In the genomic region with DNA sequence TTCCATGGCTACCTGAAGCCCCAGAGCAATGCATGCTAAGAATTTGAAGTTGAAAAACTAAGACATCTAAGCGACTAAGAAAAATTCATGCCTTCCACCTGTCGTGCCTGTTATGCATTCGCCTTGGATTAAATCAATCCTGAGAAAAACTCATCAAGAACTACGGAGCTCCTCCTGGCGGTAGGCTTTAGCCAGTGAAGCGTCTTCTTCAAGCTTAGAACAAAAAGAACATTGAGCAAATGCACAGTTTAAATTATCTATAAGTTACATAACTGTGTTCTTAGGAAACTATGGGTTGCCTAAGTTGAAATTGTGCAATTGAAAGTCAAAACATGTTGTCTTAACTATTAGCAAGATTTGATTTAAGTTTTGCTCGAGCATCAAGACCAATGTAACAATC, we compare ENCODE assay signal across 9 mouse cellular contexts.
DNase-seq lines count a peak whose midpoint lies in the region; ATAC-seq and TF ChIP-seq lines count a peak whose summit lies in the region.
"Had no signal": no experiment of that assay in that cellular context is flagged by ENCODE, and none has a peak within 500 bp of the region (broad histone marks: within the 10 kb centered on the region; RNA-seq: fewer than 3 reads in every experiment).

No protein-coding gene starts in this region.

- no peaks in the 10 kb centered on the region for H3K79me2 ChIP-seq in MEL (ENCODE audit: control insufficient read depth, insufficient read depth, low read length, poor library complexity)

- TF ChIP-seq RAD21 in MEL (IDR thresholded peaks at IDR 0.05; ENCODE audit: low read depth, low read length), result peak; percentile 5; the same call in 1 of the 2 replicates

- no peak for TF ChIP-seq EP300 in MEL (IDR thresholded peaks at IDR 0.05; ENCODE audit: low read depth in 1 of 2, low read length in 2 of 2)

- intact Hi-C loops in left cerebral cortex, postnatal 25 days (cut with DNase I), result loop anchor here (2.0 to 5.0 kb wide), 2 partner anchors 926 to 1542 kb away; no protein-coding TSS in a partner anchor

- DNase-seq in MEL (ENCODE audit: low read depth, low spot score), result peak; percentile 3
- DNase-seq in cerebellum, postnatal 10 days, result peak; percentile 75 to 79
- peak; percentile 45 to 69 for DNase-seq in frontal cortex, postnatal 14 days (ENCODE audit: low spot score in 2 of 2)
- DNase-seq in left cerebral cortex, postnatal 25 days (ENCODE audit: low spot score in 2 of 2), result peak; percentile 69 to 87
- DNase-seq in B cell, adult 2 months, result no peak
- DNase-seq in thymus, postnatal 14 days, result no peak

- 19% methylated on average over 7 of the region's 7 CpGs for WGBS in intestine, postnatal 0 days
- WGBS in intestine, embryonic 15.5 days, result 23% methylated on average over 7 of the region's 7 CpGs

- no peaks in the 10 kb centered on the region for H3K27me3 ChIP-seq in intestine, postnatal 0 days (replicated peaks; ENCODE audit: control insufficient read depth, insufficient read depth, low read length)
- H3K27me3 ChIP-seq in intestine, embryonic 15.5 days (replicated peaks), result no peaks in the 10 kb centered on the region
- no peaks in the 10 kb centered on the region for H3K27me3 ChIP-seq in MEL (ENCODE audit: control insufficient read depth in 1 of 2, insufficient read depth in 2 of 2, low read length in 2 of 2)
- H3K27me3 ChIP-seq: hindbrain, embryonic 15.5 days had no signal

- no peak overlapping the region for H3K27ac ChIP-seq in intestine, postnatal 0 days (ENCODE audit: low read depth, low read length)
- no peak overlapping the region for H3K27ac ChIP-seq in intestine, embryonic 15.5 days
- no peak overlapping the region for H3K27ac ChIP-seq in MEL (ENCODE audit: control insufficient read depth, low read depth, low read length)
- H3K27ac ChIP-seq: hindbrain, embryonic 15.5 days had no signal

- H3K4me3 ChIP-seq in intestine, postnatal 0 days (ENCODE audit: low read depth, low read length), result no peak overlapping the region
- no peak overlapping the region for H3K4me3 ChIP-seq in intestine, embryonic 15.5 days (replicated peaks)
- no peak overlapping the region for H3K4me3 ChIP-seq in MEL (ENCODE audit: control insufficient read depth in 1 of 2, insufficient read depth in 1 of 2, low read depth in 2 of 2, low read length in 2 of 2)
- H3K4me3 ChIP-seq: hindbrain, embryonic 15.5 days had no signal

- no peak for TF ChIP-seq POLR2A in MEL (IDR thresholded peaks at IDR 0.05; ENCODE audit: control insufficient read depth in 1 of 2, insufficient read depth in 1 of 2, low read depth in 1 of 2, low read length in 2 of 2, poor library complexity in 1 of 2)

- no peaks in the 10 kb centered on the region for H3K4me1 ChIP-seq in intestine, postnatal 0 days (replicated peaks; ENCODE audit: control insufficient read depth, insufficient read depth, low read length)
- H3K4me1 ChIP-seq in intestine, embryonic 15.5 days (replicated peaks), result no peaks in the 10 kb centered on the region
- no peaks in the 10 kb centered on the region for H3K4me1 ChIP-seq in MEL (ENCODE audit: control insufficient read depth in 1 of 2, insufficient read depth in 2 of 2, low read length in 2 of 2)
- H3K4me1 ChIP-seq: hindbrain, embryonic 15.5 days had no signal

- H3K4me2 ChIP-seq in intestine, postnatal 0 days (replicated peaks; ENCODE audit: low read depth), result no peak overlapping the region
- H3K4me2 ChIP-seq in intestine, embryonic 15.5 days (replicated peaks), result no peak overlapping the region
- H3K4me2 ChIP-seq: hindbrain, embryonic 15.5 days had no signal

- no peak overlapping the region for H3K9ac ChIP-seq in intestine, postnatal 0 days (ENCODE audit: low read depth, low read length)
- no peak overlapping the region for H3K9ac ChIP-seq in intestine, embryonic 15.5 days
- H3K9ac ChIP-seq in MEL (ENCODE audit: control insufficient read depth, low read depth, low read length, poor library complexity, severe bottlenecking), result no peak overlapping the region
- H3K9ac ChIP-seq: hindbrain, embryonic 15.5 days had no signal

- H3K9me3 ChIP-seq in intestine, postnatal 0 days (ENCODE audit: control insufficient read depth), result no peaks in the 10 kb centered on the region
- no peaks in the 10 kb centered on the region for H3K9me3 ChIP-seq in intestine, embryonic 15.5 days
- H3K9me3 ChIP-seq in MEL (replicated peaks; ENCODE audit: insufficient read depth, low read length), result no peaks in the 10 kb centered on the region
- H3K9me3 ChIP-seq: hindbrain, embryonic 15.5 days had no signal

- ATAC-seq in intestine, postnatal 0 days, result no peak
- ATAC-seq in intestine, embryonic 15.5 days, result no peak

- peak; percentile 70 for TF ChIP-seq CTCF in intestine, postnatal 0 days (IDR thresholded peaks at IDR 0.05; ENCODE audit: low read depth)
- no peak; a peak in 1 of 6 replicates for TF ChIP-seq CTCF in MEL (IDR thresholded peaks at IDR 0.05 in 2 of 3, conservative IDR thresholded peaks at IDR 0.05 in 1 of 3; ENCODE audit: control insufficient read depth in 1 of 3, insufficient read depth in 1 of 3, low read depth in 2 of 3, low read length in 3 of 3, poor library complexity in 1 of 3, severe bottlenecking in 1 of 3)

- H3K36me3 ChIP-seq in intestine, postnatal 0 days (ENCODE audit: control insufficient read depth, insufficient read depth), result no peaks in the 10 kb centered on the region
- no peaks in the 10 kb centered on the region for H3K36me3 ChIP-seq in intestine, embryonic 15.5 days
- H3K36me3 ChIP-seq in MEL (ENCODE audit: control insufficient read depth in 1 of 2, insufficient read depth in 2 of 2, low read length in 2 of 2), result no peaks in the 10 kb centered on the region
- H3K36me3 ChIP-seq: hindbrain, embryonic 15.5 days had no signal

TF ChIP-seq in MEL, 35 proteins besides CTCF, POLR2A, EP300 and RAD21:
- TF ChIP-seq ZKSCAN1 (IDR thresholded peaks at IDR 0.05; ENCODE audit: low read depth, low read length) (no peak), POLR2AphosphoS5 (IDR thresholded peaks at IDR 0.05; ENCODE audit: borderline replicate concordance, low read depth, low read length) (no peak), ZC3H11A (IDR thresholded peaks at IDR 0.05; ENCODE audit: low read depth, low read length) (no peak), UBTF (IDR thresholded peaks at IDR 0.05; ENCODE audit: borderline replicate concordance, insufficient read depth, low read depth, low read length) (no peak), SMC3 (IDR thresholded peaks at IDR 0.05; ENCODE audit: low read depth, low read length) (peak; percentile 25; the same call in 1 of the 2 replicates), USF1 (IDR thresholded peaks at IDR 0.05; ENCODE audit: low read depth, low read length) (no peak), ELF1 (IDR thresholded peaks at IDR 0.05; ENCODE audit: low read depth, low read length) (no peak), ZNF384 (IDR thresholded peaks at IDR 0.05; ENCODE audit: low read depth, low read length) (no peak)
TF ChIP-seq in MEL: peak in this region for 1.

Comparison
In these comparisons a context has a peak if more than half of its experiments do, and no peak if none do; other contexts are left out.
1. DNase-seq: peak in MEL (single experiment), cerebellum, postnatal 10 days (2 of 2), frontal cortex, postnatal 14 days (2 of 2) and left cerebral cortex, postnatal 25 days (2 of 2); none in B cell, adult 2 months (0 of 2) and thymus, postnatal 14 days (single experiment).